Mouse (Mus musculus) limb, embryonic 10.5 days (tissue): ENCODE results near the gene Smdt1. TPM values are rescaled to one million over a fixed set of nuclear protein-coding genes. Genes with fewer than 3 reads are reported as not detected.
A peak's percentile ranks its signal among the peaks of the same experiment; 100 is the strongest.

Source experiments
- DNase-seq: peaks from one replicate; pipeline ENCODE4 v3.0.0-alpha.2; 2017; ENCODE audit warnings: low spot score
- H3K27ac ChIP-seq: fragments of 300-500 bp; sonication (generic); 2 replicates; pipeline ENCODE4 v1.5.1; 2016; ENCODE audit warnings: mild to moderate bottlenecking
- H3K27me3 ChIP-seq: fragments of 300-500 bp; sonication (generic); 2 replicates; pipeline ENCODE4 v1.6.1; 2016; ENCODE audit warnings: low read depth, mild to moderate bottlenecking; ENCODE audit not compliant: poor library complexity, severe bottlenecking
- H3K36me3 ChIP-seq: fragments of 300-500 bp; sonication (generic); 2 replicates; pipeline ENCODE4 v1.6.1; 2016; ENCODE audit warnings: mild to moderate bottlenecking, moderate library complexity
- H3K4me1 ChIP-seq: fragments of 300-500 bp; sonication (generic); 2 replicates; pipeline ENCODE4 v1.6.1; 2016
- H3K4me3 ChIP-seq: fragments of 300-500 bp; sonication (generic); 2 replicates; pipeline ENCODE4 v1.5.1; 2016; ENCODE audit warnings: mild to moderate bottlenecking, moderate library complexity
- H3K9me3 ChIP-seq: fragments of 300-500 bp; sonication (generic); replicated peaks from 2 replicates; pipeline ENCODE4 v1.6.1; 2016; ENCODE audit warnings: mild to moderate bottlenecking
- whole genome bisulfite sequencing: fragments of 180-500 bp; shearing (Covaris S2); methylation state at CpG from one replicate; pipeline ENCODE4 v1.1.7; 2016; 5-methylcytosine and 5-hydroxymethylcytosine counted together
- polyA plus RNA-seq: library from polyadenylated mRNA; unstranded; fragments of >200 nt; fragmentation: Nextera tagmentation; extraction: Ambion mirVana; gene quantifications from 2 replicates; pipeline ENCODE4 v1.2.1, GENCODE M21; 2016

The Smdt1 gene
- polyA plus RNA-seq, 1 experiment from 2014 or later = 211 TPM

- H3K27ac ChIP-seq = peak overlapping the region; percentile 94; the same call in 1 of the 2 replicates
Measured at GRCm38 (mm10) chr15:82346580-82347302, 8.0 kb downstream of the Smdt1 start.

GRCm38 (mm10) chr15:82347303-82347676 lies 8.5 kb downstream of the Smdt1 start:
- H3K27me3 ChIP-seq = no peaks in the 10 kb centered on the region
- H3K4me3 ChIP-seq = peak overlapping the region; percentile 85
- no peaks in the 10 kb centered on the region for H3K9me3 ChIP-seq
- H3K27ac ChIP-seq = no peak overlapping the region
- no peak for DNase-seq
- WGBS = 86% methylated on average over 4 of the region's 4 CpGs
- peaks cover 10% of the 10 kb centered on the region for H3K4me1 ChIP-seq
- H3K36me3 ChIP-seq = peaks cover 43% of the 10 kb centered on the region

More at GRCm38 (mm10) chr15:82346580-82347302, 8.0 kb downstream of the Smdt1 start:
- H3K4me3 ChIP-seq = peak overlapping the region; percentile 85
- H3K9me3 ChIP-seq = no peaks in the 10 kb centered on the region
- peaks cover 15% of the 10 kb centered on the region for H3K4me1 ChIP-seq
- peaks cover 43% of the 10 kb centered on the region for H3K36me3 ChIP-seq
- 72% methylated on average over 14 of the region's 14 CpGs for WGBS
- DNase-seq = no peak
- H3K27me3 ChIP-seq = peaks cover 5% of the 10 kb centered on the region; the same call in 1 of the 2 replicates

GRCm38 (mm10) chr15:82347852-82348251 lies 9.1 kb downstream of the Smdt1 start:
- DNase-seq = no peak

GRCm38 (mm10) chr15:82348258-82348998 lies 9.7 kb downstream of the Smdt1 start:
- WGBS = 92% methylated on average over 8 of the region's 8 CpGs
- DNase-seq = no peak
- Histone ChIP-seq H3K9me3 (no peaks in the 10 kb centered on the region), H3K4me3 (no peak overlapping the region), H3K4me1 (peaks cover 19% of the 10 kb centered on the region), H3K27ac (no peak overlapping the region), H3K36me3 (peaks cover 43% of the 10 kb centered on the region), H3K27me3 (no peaks in the 10 kb centered on the region)

More at GRCm38 (mm10) chr15:82347852-82348251, 9.1 kb downstream of the Smdt1 start:
- 96% methylated on average over 12 of the region's 12 CpGs for WGBS
- peaks cover 43% of the 10 kb centered on the region for H3K36me3 ChIP-seq
- H3K27ac ChIP-seq = no peak overlapping the region
- no peaks in the 10 kb centered on the region for H3K9me3 ChIP-seq
- H3K4me1 ChIP-seq = peaks cover 13% of the 10 kb centered on the region
- H3K27me3 ChIP-seq = no peaks in the 10 kb centered on the region
- H3K4me3 ChIP-seq = peak overlapping the region; percentile 85; the same call in 1 of the 2 replicates

- Histone ChIP-seq H3K27ac (no peak overlapping the region), H3K4me1 (peaks cover 20% of the 10 kb centered on the region), H3K9me3 (no peaks in the 10 kb centered on the region), H3K4me3 (no peak overlapping the region), H3K27me3 (no peaks in the 10 kb centered on the region), H3K36me3 (peaks cover 43% of the 10 kb centered on the region)
- WGBS = 84% methylated on average over 2 of the region's 2 CpGs
- no peak for DNase-seq
Measured at GRCm38 (mm10) chr15:82348999-82349341, 10.2 kb downstream of the Smdt1 start.

- DNase-seq = no peak
- 92% methylated on average over 4 of the region's 4 CpGs for WGBS
Measured at GRCm38 (mm10) chr15:82350349-82350748, 11.6 kb downstream of the Smdt1 start.

GRCm38 (mm10) chr15:82351480-82351879 lies 12.7 kb downstream of the Smdt1 start:
- Histone ChIP-seq H3K4me1 (peaks cover 24% of the 10 kb centered on the region), H3K9me3 (no peaks in the 10 kb centered on the region), H3K4me3 (no peak overlapping the region), H3K27ac (no peak overlapping the region), H3K27me3 (no peaks in the 10 kb centered on the region), H3K36me3 (peaks cover 43% of the 10 kb centered on the region)
- WGBS = 97% methylated on average over 3 of the region's 3 CpGs
- DNase-seq = no peak

More at GRCm38 (mm10) chr15:82350349-82350748, 11.6 kb downstream of the Smdt1 start:
- Histone ChIP-seq H3K27me3 (no peaks in the 10 kb centered on the region), H3K4me1 (peaks cover 26% of the 10 kb centered on the region), H3K27ac (no peak overlapping the region), H3K36me3 (peaks cover 43% of the 10 kb centered on the region), H3K9me3 (no peaks in the 10 kb centered on the region), H3K4me3 (no peak overlapping the region)

GRCm38 (mm10) chr15:82353078-82353744 lies 14.5 kb downstream of the Smdt1 start:
- Histone ChIP-seq H3K4me3 (peak overlapping the region; percentile 72), H3K9me3 (no peaks in the 10 kb centered on the region), H3K4me1 (peaks cover 16% of the 10 kb centered on the region), H3K27me3 (no peaks in the 10 kb centered on the region), H3K27ac (peak overlapping the region; percentile 91), H3K36me3 (peaks cover 34% of the 10 kb centered on the region)
- peak; percentile 31 for DNase-seq
- 38% methylated on average over 14 of the region's 14 CpGs for WGBS

- Histone ChIP-seq H3K4me1 (peaks cover 19% of the 10 kb centered on the region), H3K27ac (peak overlapping the region; percentile 91), H3K27me3 (no peaks in the 10 kb centered on the region), H3K36me3 (peaks cover 29% of the 10 kb centered on the region), H3K4me3 (peak overlapping the region; percentile 72), H3K9me3 (no peaks in the 10 kb centered on the region)
- no peak for DNase-seq
- WGBS = under 1% methylated on average over 23 of the region's 23 CpGs
Measured at GRCm38 (mm10) chr15:82353745-82354113, 15.0 kb downstream of the Smdt1 start.

- WGBS = 2% methylated on average over 57 of the region's 57 CpGs
- H3K27ac ChIP-seq = peak within 1 kb of the TSS; percentile 91
- peaks cover 23% of the 10 kb centered on the region for H3K4me1 ChIP-seq
- H3K4me3 ChIP-seq = peak within 1 kb of the TSS; percentile 72
- H3K9me3 ChIP-seq = no peaks in the 10 kb centered on the region
- no peaks in the 10 kb centered on the region for H3K27me3 ChIP-seq
- DNase-seq = peak; percentile 98
- peaks cover 23% of the 10 kb centered on the region for H3K36me3 ChIP-seq
Measured at GRCm38 (mm10) chr15:82354126-82354945, 15.6 kb downstream of the Smdt1 start, which contains the start of gene Ndufa6. Gene Ndufa6, minus strand, starts transcription at chr15:82354322.

GRCm38 (mm10) chr15:82358431-82359260 lies 19.9 kb downstream of the Smdt1 start:
- H3K4me3 ChIP-seq = no peak overlapping the region
- no peaks in the 10 kb centered on the region for H3K27me3 ChIP-seq
- no peaks in the 10 kb centered on the region for H3K36me3 ChIP-seq
- H3K4me1 ChIP-seq = peaks cover 18% of the 10 kb centered on the region; the same call in 1 of the 2 replicates
- 70% methylated on average over 22 of the region's 22 CpGs for WGBS
- peak overlapping the region; percentile 65 for H3K27ac ChIP-seq
- H3K9me3 ChIP-seq = no peaks in the 10 kb centered on the region
- DNase-seq = no peak
